Mouse (Mus musculus) erythroblast, embryonic 14.5 days (primary cell): ENCODE data around the gene Mapk6.

ENCODE experiments used
- GATA1 ChIP-seq: IDR thresholded peaks from 2 replicates; pipeline ENCODE4 v1.6.1; 2012; ENCODE audit warnings: low read length, inconsistent platforms, mixed read lengths
- TAL1 ChIP-seq: IDR thresholded peaks from 3 replicates; pipeline ENCODE4 v1.6.1; 2012; ENCODE audit warnings: low read length, inconsistent platforms, mixed read lengths

DNA sequence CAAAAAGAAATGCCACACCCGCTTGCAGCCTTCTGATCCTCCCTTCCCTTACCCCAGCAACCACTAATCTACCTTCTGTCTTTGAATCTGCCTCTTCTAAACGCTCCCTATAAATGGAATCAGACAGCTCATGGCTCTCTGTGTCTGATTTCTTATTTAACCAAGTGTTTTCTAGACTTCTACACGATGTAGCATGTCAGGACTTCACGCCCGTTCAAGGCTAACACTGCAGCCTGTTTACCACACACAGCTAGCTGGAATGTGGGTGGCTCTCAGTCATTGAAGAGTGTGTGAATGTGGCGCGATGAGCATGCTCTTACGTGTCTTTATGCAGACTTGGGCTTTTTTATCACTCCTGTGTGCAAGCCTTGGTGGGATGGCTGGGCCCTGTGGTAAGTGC is 56.7 kb downstream of the Mapk6 start:
- TF ChIP-seq GATA1 (no peak), TAL1 (no peak)
